Mouse (Mus musculus) liver, embryonic 16.5 days (tissue): ENCODE measurements around the gene Olfr1153. TPM values are rescaled to one million over a fixed set of nuclear protein-coding genes. Genes with fewer than 3 reads are reported as not detected.

Source experiments
- ATAC-seq: fragments of 200-750 bp; cut with Nextera tagmentation; 2 replicates; pipeline ENCODE4 v1.8.0; 2017; ENCODE audit warnings: low read depth, mild to moderate bottlenecking, moderate number of reproducible peaks, moderate library complexity
- H3K27ac ChIP-seq: fragments of 300-500 bp; sonication (generic); 2 replicates; pipeline ENCODE4 v1.5.1; 2014; ENCODE audit warnings: mild to moderate bottlenecking, low read length
- H3K27me3 ChIP-seq: fragments of 300-500 bp; sonication (generic); 2 replicates; pipeline ENCODE4 v1.6.1; 2014; ENCODE audit warnings: low read depth, low read length, mixed read lengths; ENCODE audit not compliant: control insufficient read depth, insufficient read depth
- H3K36me3 ChIP-seq: fragments of 300-500 bp; sonication (generic); 2 replicates; pipeline ENCODE4 v1.6.1; 2014; ENCODE audit warnings: mild to moderate bottlenecking; ENCODE audit not compliant: control insufficient read depth, insufficient read depth
- H3K4me1 ChIP-seq: fragments of 300-500 bp; sonication (generic); 2 replicates; pipeline ENCODE4 v1.6.1; 2014; ENCODE audit warnings: low read depth, low read length, mixed read lengths; ENCODE audit not compliant: control insufficient read depth
- H3K4me2 ChIP-seq: fragments of 300-500 bp; sonication (generic); 2 replicates; pipeline ENCODE4 v1.6.1; 2014; ENCODE audit warnings: low read depth, low read length, mixed read lengths
- H3K4me3 ChIP-seq: fragments of 300-500 bp; sonication (generic); 2 replicates; pipeline ENCODE4 v1.5.1; 2014; ENCODE audit warnings: low read depth, mild to moderate bottlenecking, low read length
- H3K9ac ChIP-seq: fragments of 300-500 bp; sonication (generic); 2 replicates; pipeline ENCODE4 v1.6.1; 2014; ENCODE audit warnings: low read depth, low read length
- H3K9me3 ChIP-seq: fragments of 300-500 bp; sonication (generic); replicated peaks from 2 replicates; pipeline ENCODE4 v1.6.1; 2016; ENCODE audit warnings: low read length; ENCODE audit not compliant: control insufficient read depth
- WGBS: fragments of 180-500 bp; shearing (Covaris S2); extraction: QIAGEN DNeasy Blood & Tissue Kit; methylation state at CpG from one replicate; pipeline ENCODE4 v1.1.7; 2014; ENCODE audit not compliant: insufficient replicate concordance; 5-methylcytosine and 5-hydroxymethylcytosine counted together
- polyA plus RNA-seq: library from polyadenylated mRNA; unstranded; fragments of >200 nt; fragmentation: Nextera tagmentation; extraction: Ambion mirVana; gene quantifications from 2 replicates; pipeline ENCODE4 v1.2.1, GENCODE M21; 2015

The Olfr1153 gene
- polyA plus RNA-seq = not detected in 2 replicates

- no peaks in the 10 kb centered on the region for H3K4me1 ChIP-seq
- no peak within 1 kb of the TSS for H3K4me3 ChIP-seq
- ATAC-seq = no peak
- H3K27me3 ChIP-seq = no peaks in the 10 kb centered on the region
- no peaks in the 10 kb centered on the region for H3K9me3 ChIP-seq
- no peak within 1 kb of the TSS for H3K4me2 ChIP-seq
- H3K27ac ChIP-seq = no peak within 1 kb of the TSS
- no peaks in the 10 kb centered on the region for H3K36me3 ChIP-seq
- 51% methylated on average over 1 of the region's 1 CpGs for WGBS
- H3K9ac ChIP-seq = no peak within 1 kb of the TSS
Measured at GRCm38 (mm10) chr2:87894662-87895061, at the start of gene Olfr1153. TSS of gene Olfr1153 (plus strand) at chr2:87894962.

- Histone ChIP-seq H3K27me3 (no peaks in the 10 kb centered on the region), H3K4me3 (no peak within 1 kb of the TSS), H3K9ac (no peak within 1 kb of the TSS), H3K4me2 (no peak within 1 kb of the TSS), H3K36me3 (no peaks in the 10 kb centered on the region), H3K4me1 (no peaks in the 10 kb centered on the region), H3K27ac (no peak within 1 kb of the TSS), H3K9me3 (no peaks in the 10 kb centered on the region; the same call in 1 of the 2 replicates)
- WGBS = 67% methylated on average over 1 of the region's 1 CpGs
- no peak for ATAC-seq
Measured at GRCm38 (mm10) chr2:87855562-87855961, 39.2 kb upstream of the Olfr1153 start, which contains the start of gene Olfr1151. TSS of gene Olfr1151 (plus strand) at chr2:87855862.

- Histone ChIP-seq H3K4me2 (no peak within 1 kb of the TSS), H3K36me3 (no peaks in the 10 kb centered on the region), H3K9me3 (no peaks in the 10 kb centered on the region), H3K9ac (no peak within 1 kb of the TSS), H3K27me3 (no peaks in the 10 kb centered on the region), H3K4me1 (no peaks in the 10 kb centered on the region), H3K27ac (no peak within 1 kb of the TSS), H3K4me3 (no peak within 1 kb of the TSS)
- no peak for ATAC-seq
Measured at GRCm38 (mm10) chr2:87866192-87866591, 28.6 kb upstream of the Olfr1153 start, which contains the start of gene Olfr1152. TSS of gene Olfr1152 (plus strand) at chr2:87866492.

- no peaks in the 10 kb centered on the region for H3K4me1 ChIP-seq
- 57% methylated on average over 1 of the region's 1 CpGs for WGBS
- H3K9ac ChIP-seq = no peak within 1 kb of the TSS
- H3K27me3 ChIP-seq = no peaks in the 10 kb centered on the region
- ATAC-seq = no peak
- H3K36me3 ChIP-seq = no peaks in the 10 kb centered on the region
- H3K4me3 ChIP-seq = no peak within 1 kb of the TSS
- H3K27ac ChIP-seq = no peak within 1 kb of the TSS
- H3K4me2 ChIP-seq = no peak within 1 kb of the TSS
- no peaks in the 10 kb centered on the region for H3K9me3 ChIP-seq
Measured at GRCm38 (mm10) chr2:87905066-87905465, 10.3 kb downstream of the Olfr1153 start, which contains the start of gene Olfr1154. TSS of gene Olfr1154 (minus strand) at chr2:87905166.

- ATAC-seq = no peak
- Histone ChIP-seq H3K4me2 (no peak within 1 kb of the TSS), H3K4me3 (no peak within 1 kb of the TSS), H3K4me1 (no peaks in the 10 kb centered on the region), H3K27ac (no peak within 1 kb of the TSS), H3K9ac (no peak within 1 kb of the TSS), H3K27me3 (no peaks in the 10 kb centered on the region), H3K36me3 (no peaks in the 10 kb centered on the region), H3K9me3 (no peaks in the 10 kb centered on the region)
- 69% methylated on average over 1 of the region's 1 CpGs for WGBS
Measured at GRCm38 (mm10) chr2:87945037-87945436, 50.3 kb downstream of the Olfr1153 start, which contains the start of gene Olfr1155. TSS of gene Olfr1155 (minus strand) at chr2:87945137.

Other genes starting within 250 kb of the Olfr1153 start
- gene Olfr1133, start 247.6 kb upstream of the Olfr1153 start, polyA plus RNA-seq = not detected in 2 replicates
- gene Olfr1134, start 236.5 kb upstream of the Olfr1153 start, polyA plus RNA-seq = not detected in 2 replicates
- gene Olfr1135, start 221.3 kb upstream of the Olfr1153 start, polyA plus RNA-seq = not detected in 2 replicates
- gene Olfr1136, start 201.0 kb upstream of the Olfr1153 start, polyA plus RNA-seq = not detected in 2 replicates
- gene Olfr1137, start 181.8 kb upstream of the Olfr1153 start, polyA plus RNA-seq = not detected in 2 replicates
- gene Olfr1138, start 155.0 kb upstream of the Olfr1153 start, polyA plus RNA-seq = not detected in 2 replicates
- not detected in 2 replicates for gene Olfr1140, start 151.2 kb upstream of the Olfr1153 start, polyA plus RNA-seq
- gene Olfr1141, start 141.0 kb upstream of the Olfr1153 start, polyA plus RNA-seq = not detected in 2 replicates
- not detected in 2 replicates for gene Olfr152, start 115.5 kb upstream of the Olfr1153 start, polyA plus RNA-seq
- gene Olfr1143, start 94.4 kb upstream of the Olfr1153 start, polyA plus RNA-seq = not detected in 2 replicates
- not detected in 2 replicates for gene Olfr1145, start 85.1 kb upstream of the Olfr1153 start, polyA plus RNA-seq
- gene Olfr1148, start 64.4 kb upstream of the Olfr1153 start, polyA plus RNA-seq = not detected in 2 replicates
- gene Olfr1150-ps1, start 51.0 kb upstream of the Olfr1153 start, polyA plus RNA-seq = not detected in 2 replicates
- not detected in 2 replicates for gene Olfr1151, start 39.1 kb upstream of the Olfr1153 start, polyA plus RNA-seq
- gene Olfr1152, start 28.5 kb upstream of the Olfr1153 start, polyA plus RNA-seq = not detected in 2 replicates
- gene Olfr1154, start 10.2 kb downstream of the Olfr1153 start, polyA plus RNA-seq = not detected in 2 replicates
- not detected in 2 replicates for gene Olfr1155, start 50.2 kb downstream of the Olfr1153 start, polyA plus RNA-seq
- not detected in 2 replicates for gene Olfr1156, start 58.1 kb downstream of the Olfr1153 start, polyA plus RNA-seq
- not detected in 2 replicates for gene Olfr1157, start 73.3 kb downstream of the Olfr1153 start, polyA plus RNA-seq
- not detected in 2 replicates for gene Olfr74, start 79.7 kb downstream of the Olfr1153 start, polyA plus RNA-seq
- not detected in 2 replicates for gene Olfr1158, start 95.2 kb downstream of the Olfr1153 start, polyA plus RNA-seq
- not detected in 2 replicates for gene Olfr1160, start 113.3 kb downstream of the Olfr1153 start, polyA plus RNA-seq
- not detected in 2 replicates for gene Olfr1161, start 127.8 kb downstream of the Olfr1153 start, polyA plus RNA-seq
- not detected in 2 replicates for gene Olfr73, start 142.7 kb downstream of the Olfr1153 start, polyA plus RNA-seq
- not detected in 2 replicates for gene Olfr1162, start 156.2 kb downstream of the Olfr1153 start, polyA plus RNA-seq
- gene Olfr1163, start 176.9 kb downstream of the Olfr1153 start, polyA plus RNA-seq = not detected in 2 replicates
- gene Olfr1164, start 199.0 kb downstream of the Olfr1153 start, polyA plus RNA-seq = not detected in 2 replicates
- not detected in 2 replicates for gene Olfr1166, start 233.3 kb downstream of the Olfr1153 start, polyA plus RNA-seq